Mouse (Mus musculus): ENCODE measurements around the gene Gm43064. TPM values are rescaled to one million over a fixed set of nuclear protein-coding genes. Genes with fewer than 3 reads are reported as not detected.

Gene Gm43064
- polyA plus RNA-seq, 1 experiment from 2014 or later, result 0.30 TPM

DNA sequence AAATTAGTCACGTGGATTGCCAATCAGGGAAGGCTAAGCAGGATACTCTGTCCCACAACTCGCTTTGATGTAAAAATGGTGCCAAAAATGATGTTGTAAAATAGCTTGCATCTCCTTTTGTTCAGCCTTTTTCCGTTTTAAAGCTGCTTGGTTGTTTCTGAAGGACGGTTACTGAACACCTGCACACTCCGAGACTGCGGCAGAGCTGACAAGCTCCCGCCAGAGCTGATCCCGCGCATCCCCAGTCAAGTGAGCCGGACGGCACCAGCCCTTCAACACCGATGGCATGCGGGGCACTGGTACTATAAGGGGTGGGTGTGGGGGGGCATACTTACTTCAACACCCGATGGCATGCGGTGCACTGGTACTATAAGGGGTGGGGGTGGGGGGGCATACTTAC lies 35.4 kb upstream of the Gm43064 start:
- TF ChIP-seq CTCF (IDR thresholded peaks at IDR 0.05; ENCODE audit: low read depth), result no peak
- no peak for TF ChIP-seq EP300 (optimal IDR thresholded peaks at IDR 0.05)
- no peak overlapping the region for H3K4me2 ChIP-seq (replicated peaks; ENCODE audit: low read depth)
- H3K27me3 ChIP-seq (ENCODE audit: control insufficient read depth, insufficient read depth, low read length), result no peaks in the 10 kb centered on the region
- no peak overlapping the region for H3K9ac ChIP-seq (ENCODE audit: low read length)
- no peak overlapping the region for H3K27ac ChIP-seq (replicated peaks)
- H3K9me3 ChIP-seq (ENCODE audit: control insufficient read depth, low read length), result no peaks in the 10 kb centered on the region
- 84% methylated on average over 15 of the region's 15 CpGs for WGBS
- H3K36me3 ChIP-seq (ENCODE audit: control insufficient read depth, insufficient read depth, low read length), result peaks cover 4% of the 10 kb centered on the region; the same call in 1 of the 2 replicates
- H3K4me3 ChIP-seq (ENCODE audit: low read depth, low read length), result no peak overlapping the region
- ATAC-seq (ENCODE audit: low FRiP score, low TSS enrichment) (no peak), DNase-seq (ENCODE audit: low spot score) (no peak)
- no peaks in the 10 kb centered on the region; the same call in 1 of the 2 replicates for H3K4me1 ChIP-seq (replicated peaks; ENCODE audit: control insufficient read depth, insufficient read depth)

- no peak for DNase-seq (ENCODE audit: low spot score)
- Histone ChIP-seq H3K36me3 (ENCODE audit: control insufficient read depth, insufficient read depth, low read length) (peaks cover 4% of the 10 kb centered on the region; the same call in 1 of the 2 replicates), H3K27ac (replicated peaks) (no peak overlapping the region), H3K27me3 (ENCODE audit: control insufficient read depth, insufficient read depth, low read length) (no peaks in the 10 kb centered on the region), H3K4me3 (ENCODE audit: low read depth, low read length) (no peak overlapping the region), H3K9me3 (ENCODE audit: control insufficient read depth, low read length) (no peaks in the 10 kb centered on the region), H3K4me1 (replicated peaks; ENCODE audit: control insufficient read depth, insufficient read depth) (no peaks in the 10 kb centered on the region), H3K4me2 (replicated peaks; ENCODE audit: low read depth) (no peak overlapping the region), H3K9ac (ENCODE audit: low read length) (no peak overlapping the region)
- TF ChIP-seq CTCF (IDR thresholded peaks at IDR 0.05; ENCODE audit: low read depth) (no peak), EP300 (optimal IDR thresholded peaks at IDR 0.05) (no peak)
- ATAC-seq (ENCODE audit: low FRiP score, low TSS enrichment), result no peak
- 84% methylated on average over 11 of the region's 11 CpGs for WGBS
These were observed 31.4 kb upstream of the Gm43064 start for GRCm38 (mm10) chr3:103777940-103778339.

- Histone ChIP-seq H3K4me2 (replicated peaks; ENCODE audit: low read depth) (no peak overlapping the region), H3K9ac (ENCODE audit: low read length) (no peak overlapping the region), H3K27me3 (ENCODE audit: control insufficient read depth, insufficient read depth, low read length) (no peaks in the 10 kb centered on the region), H3K36me3 (ENCODE audit: control insufficient read depth, insufficient read depth, low read length) (peaks cover 4% of the 10 kb centered on the region; the same call in 1 of the 2 replicates), H3K9me3 (ENCODE audit: control insufficient read depth, low read length) (no peaks in the 10 kb centered on the region), H3K4me3 (ENCODE audit: low read depth, low read length) (no peak overlapping the region), H3K27ac (replicated peaks) (no peak overlapping the region), H3K4me1 (replicated peaks; ENCODE audit: control insufficient read depth, insufficient read depth) (no peaks in the 10 kb centered on the region)
- ATAC-seq (ENCODE audit: low FRiP score, low TSS enrichment) (no peak), DNase-seq (ENCODE audit: low spot score) (no peak)
- TF ChIP-seq EP300 (optimal IDR thresholded peaks at IDR 0.05), result no peak
- TF ChIP-seq CTCF (IDR thresholded peaks at IDR 0.05; ENCODE audit: low read depth), result no peak
- 75% methylated on average over 6 of the region's 6 CpGs for WGBS
These were observed 30.7 kb upstream of the Gm43064 start for GRCm38 (mm10) chr3:103778660-103779059.

GRCm38 (mm10) chr3:103779183-103779582 lies 30.2 kb upstream of the Gm43064 start:
- 79% methylated on average over 7 of the region's 7 CpGs for WGBS
- TF ChIP-seq EP300 (optimal IDR thresholded peaks at IDR 0.05) (no peak), CTCF (IDR thresholded peaks at IDR 0.05; ENCODE audit: low read depth) (no peak)
- DNase-seq (ENCODE audit: low spot score), result no peak

GRCm38 (mm10) chr3:103780271-103780670 lies 29.1 kb upstream of the Gm43064 start:
- Histone ChIP-seq H3K27ac (replicated peaks) (no peak overlapping the region), H3K27me3 (ENCODE audit: control insufficient read depth, insufficient read depth, low read length) (no peaks in the 10 kb centered on the region), H3K9ac (ENCODE audit: low read length) (no peak overlapping the region), H3K4me1 (replicated peaks; ENCODE audit: control insufficient read depth, insufficient read depth) (no peaks in the 10 kb centered on the region), H3K36me3 (ENCODE audit: control insufficient read depth, insufficient read depth, low read length) (peaks cover 4% of the 10 kb centered on the region; the same call in 1 of the 2 replicates), H3K4me2 (replicated peaks; ENCODE audit: low read depth) (no peak overlapping the region), H3K9me3 (ENCODE audit: control insufficient read depth, low read length) (no peaks in the 10 kb centered on the region), H3K4me3 (ENCODE audit: low read depth, low read length) (no peak overlapping the region)
- TF ChIP-seq EP300 (optimal IDR thresholded peaks at IDR 0.05), result no peak
- no peak for TF ChIP-seq CTCF (IDR thresholded peaks at IDR 0.05; ENCODE audit: low read depth)
- no peak for DNase-seq (ENCODE audit: low spot score)
- ATAC-seq (ENCODE audit: low FRiP score, low TSS enrichment), result no peak
- 98% methylated on average over 3 of the region's 3 CpGs for WGBS

More at GRCm38 (mm10) chr3:103779183-103779582, 30.2 kb upstream of the Gm43064 start:
- H3K36me3 ChIP-seq (ENCODE audit: control insufficient read depth, insufficient read depth, low read length), result peaks cover 4% of the 10 kb centered on the region; the same call in 1 of the 2 replicates
- no peak overlapping the region for H3K27ac ChIP-seq (replicated peaks)
- ATAC-seq (ENCODE audit: low FRiP score, low TSS enrichment), result no peak
- H3K9me3 ChIP-seq (ENCODE audit: control insufficient read depth, low read length), result no peaks in the 10 kb centered on the region
- H3K9ac ChIP-seq (ENCODE audit: low read length), result no peak overlapping the region
- H3K4me3 ChIP-seq (ENCODE audit: low read depth, low read length), result no peak overlapping the region
- no peaks in the 10 kb centered on the region for H3K27me3 ChIP-seq (ENCODE audit: control insufficient read depth, insufficient read depth, low read length)
- H3K4me2 ChIP-seq (replicated peaks; ENCODE audit: low read depth), result no peak overlapping the region
- no peaks in the 10 kb centered on the region for H3K4me1 ChIP-seq (replicated peaks; ENCODE audit: control insufficient read depth, insufficient read depth)

- WGBS, result 72% methylated on average over 5 of the region's 5 CpGs
These were observed 28.6 kb upstream of the Gm43064 start for GRCm38 (mm10) chr3:103780777-103781176.

More at GRCm38 (mm10) chr3:103780777-103781176, 28.6 kb upstream of the Gm43064 start:
- Histone ChIP-seq H3K4me2 (replicated peaks; ENCODE audit: low read depth) (no peak overlapping the region), H3K4me3 (ENCODE audit: low read depth, low read length) (no peak overlapping the region), H3K4me1 (replicated peaks; ENCODE audit: control insufficient read depth, insufficient read depth) (no peaks in the 10 kb centered on the region), H3K9me3 (ENCODE audit: control insufficient read depth, low read length) (no peaks in the 10 kb centered on the region), H3K9ac (ENCODE audit: low read length) (no peak overlapping the region), H3K27ac (replicated peaks) (no peak overlapping the region), H3K27me3 (ENCODE audit: control insufficient read depth, insufficient read depth, low read length) (no peaks in the 10 kb centered on the region), H3K36me3 (ENCODE audit: control insufficient read depth, insufficient read depth, low read length) (no peaks in the 10 kb centered on the region)
- ATAC-seq (ENCODE audit: low FRiP score, low TSS enrichment) (no peak), DNase-seq (ENCODE audit: low spot score) (no peak)
- no peak for TF ChIP-seq EP300 (optimal IDR thresholded peaks at IDR 0.05)
- no peak for TF ChIP-seq CTCF (IDR thresholded peaks at IDR 0.05; ENCODE audit: low read depth)

Measured in stomach, postnatal 0 days (tissue).